Comparison of ENCODE assay signal across 8 mouse cellular contexts in the genomic region with DNA sequence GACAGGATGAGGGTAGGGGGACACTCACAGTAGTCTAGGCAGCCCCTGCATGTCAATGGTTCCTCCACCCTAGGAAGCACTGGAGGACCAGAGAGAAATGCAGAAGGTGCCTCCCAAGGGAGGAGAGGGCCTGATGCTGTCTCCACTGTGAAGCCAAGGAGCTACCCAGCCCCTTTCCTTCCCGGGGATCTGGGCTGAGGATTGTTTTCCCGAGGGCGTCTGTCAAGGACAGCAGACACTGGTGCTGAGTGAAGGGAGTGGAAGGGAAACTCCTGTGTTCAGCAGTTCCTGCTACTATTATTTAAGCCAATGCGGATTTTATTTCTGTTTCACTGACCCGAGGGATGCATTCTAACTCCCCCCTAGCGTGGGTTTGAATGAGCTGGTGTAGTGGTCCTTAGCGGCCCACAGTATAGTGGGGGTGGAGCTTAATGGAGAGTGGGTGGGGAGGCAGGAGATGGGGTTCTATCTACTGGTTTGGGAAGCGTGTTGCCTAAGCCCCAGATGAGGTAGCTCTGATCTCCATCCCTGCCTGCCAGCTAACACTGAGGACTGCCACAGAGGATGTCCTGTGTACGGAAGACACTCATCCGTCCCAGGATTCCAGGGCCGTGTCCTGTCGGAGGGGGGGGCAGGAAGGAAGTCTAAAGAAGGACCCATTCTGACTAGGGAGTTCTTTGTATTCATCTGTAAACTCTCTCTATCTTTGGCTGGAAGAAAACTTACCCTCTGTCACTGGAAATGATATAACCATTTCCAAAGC. TPM values are rescaled to one million over a fixed set of nuclear protein-coding genes. Genes with fewer than 3 reads are reported as not detected.
DNase-seq lines count a peak whose midpoint lies in the region; ATAC-seq lines count a peak whose summit lies in the region.

No protein-coding gene starts in this region.

- 0 out of 2 replicates have a peak, but pooled peaks have one; percentile 38 for ATAC-seq in kidney, embryonic 14.5 days (ENCODE audit: low FRiP score, low TSS enrichment)
- peak; percentile 72 for ATAC-seq in lung, embryonic 15.5 days (ENCODE audit: borderline replicate concordance, extremely low read depth, low FRiP score, low TSS enrichment)

- H3K4me3 ChIP-seq in brown adipose tissue, adult 24 weeks (ENCODE audit: insufficient read depth, low read depth, low read length), result no peak overlapping the region
- H3K4me3 ChIP-seq in kidney, embryonic 14.5 days (ENCODE audit: low read length), result no peak overlapping the region
- H3K4me3 ChIP-seq in lung, embryonic 15.5 days, result no peak overlapping the region

- no peak overlapping the region for H3K4me2 ChIP-seq in kidney, embryonic 14.5 days (replicated peaks; ENCODE audit: low read depth, low read length)
- 0 out of 2 replicates have a peak overlapping the region, but pooled peaks have one; percentile 19 for H3K4me2 ChIP-seq in lung, embryonic 15.5 days

- H3K36me3 ChIP-seq in kidney, embryonic 14.5 days (ENCODE audit: control insufficient read depth, insufficient read depth, low read length), result no peaks in the 10 kb centered on the region
- no peaks in the 10 kb centered on the region for H3K36me3 ChIP-seq in lung, embryonic 15.5 days

- WGBS in kidney, embryonic 14.5 days, result 44% methylated on average over 12 of the region's 12 CpGs
- WGBS in lung, embryonic 15.5 days, result 41% methylated on average over 12 of the region's 12 CpGs

- DNase-seq in heart, adult 8-10 months (ENCODE audit: low spot score), result peak; percentile 64
- no peak for DNase-seq in right cerebral cortex, postnatal 4 days
- DNase-seq in MN1 (ENCODE audit: low spot score), result no peak
- no peak for DNase-seq in urinary bladder, adult 2 months (ENCODE audit: low spot score)
- no peak for DNase-seq in layer of hippocampus, adult 9-10 months (ENCODE audit: low spot score)

- H3K27me3 ChIP-seq in kidney, embryonic 14.5 days (ENCODE audit: control insufficient read depth, insufficient read depth, low read length), result no peaks in the 10 kb centered on the region
- no peaks in the 10 kb centered on the region for H3K27me3 ChIP-seq in lung, embryonic 15.5 days

- no peak overlapping the region for H3K9ac ChIP-seq in kidney, embryonic 14.5 days (ENCODE audit: low read depth, low read length)
- H3K9ac ChIP-seq in lung, embryonic 15.5 days, result no peak overlapping the region

- peak overlapping the region; percentile 89 for H3K27ac ChIP-seq in brown adipose tissue, adult 24 weeks (replicated peaks; ENCODE audit: low read depth, low read length)
- H3K27ac ChIP-seq in kidney, embryonic 14.5 days (ENCODE audit: low read depth, low read length), result peak overlapping the region; percentile 43; the same call in 1 of the 2 replicates
- H3K27ac ChIP-seq in lung, embryonic 15.5 days, result peak overlapping the region; percentile 81

- peaks cover 43% of the 10 kb centered on the region for H3K4me1 ChIP-seq in brown adipose tissue, adult 24 weeks (ENCODE audit: control insufficient read depth, insufficient read depth, insufficient read length, low read length)
- peaks cover 11% of the 10 kb centered on the region for H3K4me1 ChIP-seq in kidney, embryonic 14.5 days (ENCODE audit: control insufficient read depth, insufficient read depth, low read length)
- H3K4me1 ChIP-seq in lung, embryonic 15.5 days, result peaks cover 30% of the 10 kb centered on the region

- H3K9me3 ChIP-seq in kidney, embryonic 14.5 days (ENCODE audit: control insufficient read depth, low read length), result no peaks in the 10 kb centered on the region
- no peaks in the 10 kb centered on the region for H3K9me3 ChIP-seq in lung, embryonic 15.5 days

RNA-seq across cellular contexts. Expression of a gene that starts 21.8 kb away (rescaled TPM):
- polyA plus RNA-seq in brown adipose tissue, adult 24 weeks (2012; ENCODE audit: insufficient read depth, insufficient read length, missing spikeins), result 2.3 and 5.0 TPM in 2 replicates
- total RNA-seq in heart, adult 8-10 months (2022), result 1 to 10 TPM; 3.7 to 6.9 (median 6.5) TPM
- 4.0 and 5.4 TPM in 2 replicates for polyA plus RNA-seq in kidney, embryonic 14.5 days (2014; fragmentation: Nextera tagmentation; extraction: Ambion mirVana)
- polyA plus RNA-seq in lung, embryonic 15.5 days (2015; fragmentation: Nextera tagmentation; extraction: Ambion mirVana), result 10.9 and 12.2 TPM in 2 replicates
- polyA plus RNA-seq in urinary bladder, adult 2 months (2012; rRNA removed), result 7.4 and 9.9 TPM in 2 replicates

RNA-seq across cellular contexts. Expression of a gene that starts 50.2 kb away (rescaled TPM):
- polyA plus RNA-seq in brown adipose tissue, adult 24 weeks (2012; ENCODE audit: insufficient read depth, insufficient read length, missing spikeins), result not detected in 2 replicates
- total RNA-seq in heart, adult 8-10 months (2022), result not detected
- not detected in 2 replicates for polyA plus RNA-seq in kidney, embryonic 14.5 days (2014; fragmentation: Nextera tagmentation; extraction: Ambion mirVana)
- 0.45 and 0.49 TPM in 2 replicates for polyA plus RNA-seq in lung, embryonic 15.5 days (2015; fragmentation: Nextera tagmentation; extraction: Ambion mirVana)
- not detected in 2 replicates for polyA plus RNA-seq in urinary bladder, adult 2 months (2012; rRNA removed)
